Mouse (Mus musculus) limb, embryonic 14.5 days (tissue): ENCODE measurements around the gene Egln1. TPM values are rescaled to one million over a fixed set of nuclear protein-coding genes. Genes with fewer than 3 reads are reported as not detected.
A peak's percentile ranks its signal among the peaks of the same experiment; 100 is the strongest.

Source experiments
- ATAC-seq: fragments of 200-750 bp; cut with Nextera tagmentation; 2 replicates; pipeline ENCODE4 v1.8.0; 2017; ENCODE audit warnings: low read depth, moderate number of reproducible peaks, moderate TSS enrichment; ENCODE audit not compliant: low FRiP score
- DNase-seq: peaks from one replicate; pipeline ENCODE4 v3.0.0-alpha.2; 2015; ENCODE audit warnings: low spot score
- H3K27ac ChIP-seq: fragments of 300-500 bp; sonication (generic); replicated peaks from 2 replicates; pipeline ENCODE4 v1.5.1; 2014; ENCODE audit warnings: low read depth, mild to moderate bottlenecking, low read length, moderate library complexity, mixed read lengths
- H3K27me3 ChIP-seq: fragments of 300-500 bp; sonication (generic); 2 replicates; pipeline ENCODE4 v1.6.1; 2014; ENCODE audit warnings: low read length, mixed read lengths; ENCODE audit not compliant: control insufficient read depth, insufficient read depth
- H3K36me3 ChIP-seq: fragments of 300-500 bp; sonication (generic); 2 replicates; pipeline ENCODE4 v1.6.1; 2014; ENCODE audit warnings: mild to moderate bottlenecking, low read length, moderate library complexity, mixed read lengths; ENCODE audit not compliant: control insufficient read depth, insufficient read depth
- H3K4me1 ChIP-seq: fragments of 300-500 bp; sonication (generic); 2 replicates; pipeline ENCODE4 v1.6.1; 2014; ENCODE audit warnings: antibody characterized with exemption, low read length, mixed read lengths; ENCODE audit not compliant: control insufficient read depth, insufficient read depth
- H3K4me2 ChIP-seq: fragments of 300-500 bp; sonication (generic); replicated peaks from 2 replicates; pipeline ENCODE4 v1.6.1; 2014; ENCODE audit warnings: low read depth, mild to moderate bottlenecking, low read length, moderate library complexity; ENCODE audit not compliant: severe bottlenecking
- H3K4me3 ChIP-seq: fragments of 300-500 bp; sonication (generic); replicated peaks from 2 replicates; pipeline ENCODE4 v1.5.1; 2014; ENCODE audit warnings: low read length
- H3K9ac ChIP-seq: fragments of 300-500 bp; sonication (generic); 2 replicates; pipeline ENCODE4 v1.6.1; 2014; ENCODE audit warnings: mild to moderate bottlenecking, low read depth, low read length, moderate library complexity; ENCODE audit not compliant: severe bottlenecking
- H3K9me3 ChIP-seq: fragments of 300-500 bp; sonication (generic); 2 replicates; pipeline ENCODE4 v1.6.1; 2016; ENCODE audit warnings: low read length; ENCODE audit not compliant: control insufficient read depth
- POLR2A ChIP-seq: fragments of 200-500 bp; IDR thresholded peaks from 2 replicates; pipeline ENCODE4 v1.8.0; 2012; ENCODE audit warnings: inconsistent platforms, mild to moderate bottlenecking, moderate library complexity, borderline replicate concordance; ENCODE audit not compliant: insufficient read depth, insufficient read length; ENCODE audit errors: extremely low read depth
- WGBS: fragments of 180-500 bp; shearing (Covaris S2); extraction: QIAGEN DNeasy Blood & Tissue Kit; methylation state at CpG from one replicate; pipeline ENCODE4 v1.1.7; 2014; 5-methylcytosine and 5-hydroxymethylcytosine counted together
- polyA plus RNA-seq, 2 experiments: library from polyadenylated mRNA; depleted of rRNA in 1 of 2; stranded (reverse) in 1 of 2; unstranded in 1 of 2; fragments of >200 nt; fragmentation: Nextera tagmentation in 1 of 2; extraction: Ambion mirVana in 1 of 2; gene quantifications; 2 replicates each; pipeline versions ENCODE4 v1.2.1 to v1.2.3; 2012 to 2014

Gene Egln1
- 39.8 and 41.3 TPM in 2 replicates for polyA plus RNA-seq (2012; rRNA removed)
- polyA plus RNA-seq (2014; fragmentation: Nextera tagmentation; extraction: Ambion mirVana), result 18.5 and 18.8 TPM in 2 replicates

DNA sequence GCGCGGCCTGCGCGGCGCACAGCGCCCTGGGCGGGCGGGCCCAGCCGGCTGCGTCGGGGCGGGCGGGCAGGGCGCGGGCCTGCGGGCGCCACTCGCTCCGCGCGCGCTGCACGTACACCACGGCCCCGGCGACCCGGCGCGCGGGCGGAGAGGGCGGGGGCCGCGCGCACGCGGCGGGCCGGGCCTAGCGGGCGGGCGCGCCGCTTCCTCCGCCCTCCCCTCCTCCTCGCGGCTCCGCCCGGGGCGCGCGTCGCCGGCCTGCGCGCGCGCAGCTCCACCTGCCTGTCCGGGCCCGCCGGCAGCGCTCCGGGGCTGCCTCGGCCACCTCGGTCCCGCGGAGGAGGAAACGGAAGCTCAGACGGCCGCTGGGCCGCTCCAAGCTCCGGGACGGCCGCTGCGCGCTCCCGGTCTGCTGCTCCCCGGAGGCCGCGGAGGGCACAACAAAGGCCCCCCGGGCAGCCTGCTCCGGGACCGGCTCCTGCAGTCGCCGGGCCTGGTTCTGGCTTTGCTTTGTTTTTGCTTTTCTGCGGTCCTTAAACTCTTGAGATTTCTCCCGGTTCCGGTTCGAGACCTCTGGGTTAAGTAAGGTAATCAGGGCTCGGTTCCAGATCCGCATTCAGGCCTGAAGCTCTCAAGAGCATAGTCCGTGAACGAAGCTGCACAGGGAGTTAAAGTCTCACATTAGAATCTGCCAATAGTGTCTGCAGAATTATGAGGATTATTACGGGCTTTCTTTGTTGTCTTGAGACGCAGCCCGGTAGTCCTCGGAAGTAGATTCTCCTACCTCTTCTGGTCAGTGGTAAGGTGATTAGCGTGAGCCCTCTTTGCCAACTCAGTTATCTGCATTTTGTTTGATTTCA, at the start of gene Egln1:
Gene Egln1, minus strand, starts transcription at position 116 of the 860 bp plus-strand sequence.
- DNase-seq, result peak; percentile 83
- WGBS, result under 1% methylated on average over 27 of the region's 98 CpGs
- peak; percentile 86; the same call in 1 of the 2 replicates for TF ChIP-seq POLR2A
- Histone ChIP-seq H3K36me3 (no peaks in the 10 kb centered on the region; the same call in 1 of the 2 replicates), H3K9me3 (no peaks in the 10 kb centered on the region), H3K27me3 (no peaks in the 10 kb centered on the region), H3K9ac (peak within 1 kb of the TSS; percentile 89), H3K4me1 (peaks cover 21% of the 10 kb centered on the region), H3K4me3 (peak within 1 kb of the TSS; percentile 91), H3K27ac (peak within 1 kb of the TSS; percentile 93), H3K4me2 (peak within 1 kb of the TSS; percentile 85)
- ATAC-seq, result peak; percentile 84

DNA sequence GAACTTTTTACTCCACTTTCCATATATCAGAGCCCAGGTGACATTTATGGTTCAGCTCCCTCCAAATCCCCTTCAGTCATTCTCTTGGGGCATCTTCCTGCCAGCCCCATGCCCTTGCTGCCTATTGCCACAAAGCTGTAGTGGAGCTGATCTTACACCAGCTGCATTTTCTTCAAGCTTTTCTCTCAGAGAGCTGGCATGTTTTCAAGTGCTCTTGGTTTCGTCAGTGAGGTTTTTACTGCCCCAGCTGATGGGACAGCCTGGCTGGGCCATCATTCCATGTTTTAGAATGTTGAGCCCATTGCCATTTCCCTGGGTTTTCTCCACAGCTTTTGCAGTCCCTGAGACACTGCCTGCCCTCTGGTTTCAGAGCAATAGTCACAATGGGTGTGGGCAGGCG, 46.7 kb upstream of the Egln1 start:
- Histone ChIP-seq H3K4me3 (no peak overlapping the region), H3K27me3 (no peaks in the 10 kb centered on the region), H3K4me1 (no peaks in the 10 kb centered on the region), H3K36me3 (no peaks in the 10 kb centered on the region), H3K9ac (no peak overlapping the region), H3K4me2 (no peak overlapping the region), H3K9me3 (no peaks in the 10 kb centered on the region; the same call in 1 of the 2 replicates), H3K27ac (no peak overlapping the region)
- DNase-seq (no peak), ATAC-seq (no peak)
- 65% methylated on average over 2 of the region's 2 CpGs for WGBS
- TF ChIP-seq POLR2A, result no peak

DNA sequence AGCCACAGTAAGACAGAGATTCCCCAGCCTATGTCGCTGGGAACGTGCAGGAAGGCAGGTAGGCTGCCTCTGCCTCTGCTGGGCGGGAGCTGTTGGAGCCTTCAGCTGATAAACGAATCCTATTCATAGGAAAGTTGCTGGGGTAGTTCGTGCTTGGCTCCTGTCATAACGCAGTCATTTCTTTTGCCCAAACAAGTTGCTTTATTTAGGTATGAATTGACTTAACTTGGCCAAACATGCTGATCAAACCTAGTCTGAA, 42.5 kb upstream of the Egln1 start:
- no peak for TF ChIP-seq POLR2A
- H3K9ac ChIP-seq, result no peak overlapping the region
- no peaks in the 10 kb centered on the region for H3K9me3 ChIP-seq
- 24% methylated on average over 6 of the region's 6 CpGs for WGBS
- H3K4me3 ChIP-seq, result no peak overlapping the region
- H3K4me2 ChIP-seq, result no peak overlapping the region
- ATAC-seq, result no peak
- H3K36me3 ChIP-seq, result no peaks in the 10 kb centered on the region
- no peaks in the 10 kb centered on the region for H3K27me3 ChIP-seq
- H3K4me1 ChIP-seq, result no peaks in the 10 kb centered on the region
- no peak overlapping the region for H3K27ac ChIP-seq
- DNase-seq, result no peak

DNA sequence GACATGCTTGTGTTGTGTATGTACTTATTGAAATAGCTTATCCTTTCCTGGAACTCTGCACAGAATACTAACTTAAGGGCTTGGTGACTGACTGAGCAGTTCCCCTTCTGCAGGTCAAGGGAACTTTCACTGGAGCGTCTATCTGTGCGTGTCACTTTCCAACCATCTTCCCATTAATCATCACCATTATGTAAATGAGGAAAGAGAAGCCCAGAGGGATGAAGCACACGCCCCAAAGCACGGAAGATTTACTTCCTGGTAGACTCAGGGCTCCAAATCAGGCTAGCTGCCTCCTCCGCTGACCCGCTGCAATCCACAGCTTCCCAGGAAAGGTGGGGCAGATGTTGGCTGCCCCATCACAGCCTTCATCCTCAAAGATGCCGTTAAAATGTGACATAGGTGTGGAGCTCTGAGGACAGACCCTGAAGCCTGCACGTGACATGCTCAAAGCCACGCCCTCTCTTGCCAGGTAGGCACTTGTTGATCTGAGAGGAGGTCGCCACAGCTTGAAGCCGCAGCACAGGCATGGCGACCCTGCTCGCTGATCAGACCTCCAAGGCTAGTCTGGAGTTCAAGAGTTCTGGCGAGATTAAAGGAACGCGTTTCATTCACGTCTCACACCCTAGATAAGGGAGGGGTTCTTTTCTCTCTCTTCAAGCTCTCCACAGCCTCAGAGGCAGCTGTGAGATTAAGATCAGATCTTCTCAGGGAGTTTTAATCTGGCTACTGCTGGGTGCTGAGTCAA, 42.0 kb upstream of the Egln1 start:
- ATAC-seq (no peak), DNase-seq (no peak)
- H3K27me3 ChIP-seq, result no peaks in the 10 kb centered on the region
- no peaks in the 10 kb centered on the region for H3K9me3 ChIP-seq
- H3K4me1 ChIP-seq, result no peaks in the 10 kb centered on the region
- H3K9ac ChIP-seq, result 0 out of 2 replicates have a peak overlapping the region, but pooled peaks have one; percentile 21
- H3K36me3 ChIP-seq, result no peaks in the 10 kb centered on the region
- no peak overlapping the region for H3K27ac ChIP-seq
- TF ChIP-seq POLR2A, result no peak
- WGBS, result 10% methylated on average over 17 of the region's 17 CpGs
- H3K4me2 ChIP-seq, result peak overlapping the region; percentile 25
- no peak overlapping the region for H3K4me3 ChIP-seq

DNA sequence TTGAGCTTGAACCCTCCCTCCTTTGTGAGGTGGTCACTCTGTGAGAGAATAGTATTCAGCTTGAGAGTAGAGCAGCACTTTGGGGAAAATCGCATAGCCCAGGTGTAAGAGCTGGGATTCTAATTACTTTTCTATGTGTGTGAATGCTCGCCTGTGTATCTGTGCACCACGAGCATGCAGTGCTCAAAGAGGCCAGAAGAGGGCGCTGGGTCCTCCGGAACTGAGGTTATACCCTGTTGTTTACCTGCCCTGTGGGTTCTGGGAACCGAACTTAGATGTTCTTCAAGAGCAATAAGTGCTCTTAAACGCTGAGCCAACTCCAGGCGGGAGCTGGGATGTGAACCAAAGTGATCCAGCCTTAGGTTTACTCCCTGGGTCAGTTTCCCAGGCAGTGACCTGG, 31.7 kb upstream of the Egln1 start:
- no peaks in the 10 kb centered on the region for H3K4me1 ChIP-seq
- 81% methylated on average over 8 of the region's 8 CpGs for WGBS
- H3K4me3 ChIP-seq, result no peak overlapping the region
- H3K27ac ChIP-seq, result no peak overlapping the region
- no peaks in the 10 kb centered on the region for H3K27me3 ChIP-seq
- H3K36me3 ChIP-seq, result no peaks in the 10 kb centered on the region
- no peak overlapping the region for H3K4me2 ChIP-seq
- no peak for TF ChIP-seq POLR2A
- H3K9me3 ChIP-seq, result peaks cover 3% of the 10 kb centered on the region; the same call in 1 of the 2 replicates
- ATAC-seq, result no peak
- H3K9ac ChIP-seq, result no peak overlapping the region
- no peak for DNase-seq
